Mouse (Mus musculus) kidney, adult 18-20 months (tissue): ENCODE measurements around the gene Canx.
A peak's percentile ranks its signal among the peaks of the same experiment; 100 is the strongest.
"Not testable (repeated sequence)": the region's sequence is repeated elsewhere in the genome, so short reads cannot be mapped to it uniquely, and the experiment has no call there.

Experiments
- DNase-seq: peaks from one replicate; pipeline ENCODE4 v3.0.0; 2021

The Canx gene

DNA sequence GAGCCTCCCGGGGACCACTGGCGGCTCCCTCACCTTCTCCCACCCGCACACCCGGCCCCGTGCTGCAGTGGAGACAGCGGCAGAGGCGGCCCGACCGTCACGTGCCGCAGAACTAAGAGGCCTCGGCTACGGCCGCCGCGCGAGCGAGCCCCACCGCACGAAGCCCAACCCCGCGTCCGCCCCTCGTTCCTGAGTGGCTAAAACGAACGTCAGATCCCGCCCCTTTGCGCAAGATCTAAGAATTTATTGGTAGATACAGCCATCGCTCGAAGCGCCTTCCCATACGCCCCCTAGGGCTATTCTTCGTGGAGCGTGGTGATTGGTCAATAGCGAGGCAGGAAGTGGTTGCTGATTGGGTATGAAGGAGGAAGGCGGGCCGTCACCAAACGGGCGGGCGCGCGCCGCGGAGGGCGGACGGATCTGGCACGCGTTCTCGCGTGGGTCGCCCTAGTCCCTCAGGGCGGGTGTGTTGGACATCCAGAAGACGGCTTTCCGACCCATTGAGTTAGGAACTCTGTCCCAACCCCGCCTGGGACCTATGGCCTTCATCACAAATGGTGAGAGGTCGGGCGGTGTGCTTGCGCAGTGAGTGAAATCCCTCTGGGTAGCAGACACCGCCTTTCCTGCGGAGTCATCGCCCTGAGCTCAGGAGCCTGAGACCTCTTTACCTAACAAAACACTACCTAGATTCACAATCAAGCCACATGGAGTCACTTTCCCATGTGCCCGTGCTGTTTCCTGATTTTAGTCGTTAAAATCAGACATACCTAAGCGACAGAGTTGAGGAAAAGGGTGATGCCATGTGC is at the start of gene Canx:
Gene Canx (minus strand): TSS at position 178 of the 806 bp plus-strand sequence.
- DNase-seq: peak; percentile 99

DNA sequence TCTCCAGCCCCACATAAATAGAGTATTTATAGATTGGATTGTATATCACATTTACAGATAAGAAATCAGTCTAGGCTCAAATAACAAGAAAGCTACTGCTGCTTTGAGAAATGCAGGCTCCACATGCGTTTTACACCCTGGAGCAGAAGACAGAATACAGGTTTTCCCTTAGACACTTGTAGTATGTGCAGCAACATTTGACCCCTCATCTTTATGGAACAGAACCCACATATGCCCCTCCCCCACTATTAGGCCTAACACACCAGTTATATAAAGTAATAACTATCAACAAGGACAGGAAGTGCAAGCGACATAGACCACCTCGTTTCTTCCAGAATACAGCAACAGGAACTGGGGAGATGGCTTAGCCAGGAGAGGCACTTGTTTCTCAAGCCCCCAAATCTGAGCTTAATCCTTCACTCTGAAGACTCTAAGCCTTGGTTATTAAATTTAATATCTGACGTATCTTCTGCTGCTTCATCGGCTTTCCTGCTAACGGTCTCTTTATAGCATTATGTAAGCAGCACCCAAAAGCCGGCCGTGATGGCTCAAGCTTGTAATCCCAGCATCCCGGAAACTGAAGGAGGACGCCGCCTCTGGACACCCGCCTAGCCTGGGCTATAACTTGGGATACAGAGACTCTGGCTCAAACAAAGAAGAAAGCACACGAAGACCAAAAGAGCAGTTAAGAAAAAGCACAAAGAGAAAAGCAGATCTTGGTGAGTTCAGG is 49.0 kb upstream of the Canx start:
- DNase-seq: no peak

DNA sequence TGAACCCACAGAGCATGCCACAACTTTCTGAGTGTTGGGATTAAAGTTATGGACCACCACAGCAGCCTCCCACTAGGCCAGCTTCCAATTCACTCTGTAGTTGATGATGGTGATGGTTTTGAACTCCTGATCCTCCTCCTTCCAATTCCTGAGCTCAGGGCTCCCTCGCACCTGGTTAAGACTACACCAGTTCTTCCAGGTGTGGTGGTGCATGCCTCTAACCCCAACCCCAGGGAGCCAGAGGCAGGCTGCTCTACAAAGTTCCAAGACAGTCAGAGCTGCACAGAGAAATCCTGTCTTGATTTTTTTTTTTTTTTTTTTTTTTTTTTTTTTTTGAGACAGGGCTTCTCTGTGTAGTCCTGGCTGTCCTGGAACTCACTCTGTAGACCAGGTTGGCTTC is 48.1 kb upstream of the Canx start:
- no peak for DNase-seq

GRCm38 (mm10) chr11:50373086-50373485 is 47.6 kb upstream of the Canx start:
- DNase-seq: no peak

- no peak for DNase-seq
Observed at GRCm38 (mm10) chr11:50371911-50372310, 46.4 kb upstream of the Canx start.

DNA sequence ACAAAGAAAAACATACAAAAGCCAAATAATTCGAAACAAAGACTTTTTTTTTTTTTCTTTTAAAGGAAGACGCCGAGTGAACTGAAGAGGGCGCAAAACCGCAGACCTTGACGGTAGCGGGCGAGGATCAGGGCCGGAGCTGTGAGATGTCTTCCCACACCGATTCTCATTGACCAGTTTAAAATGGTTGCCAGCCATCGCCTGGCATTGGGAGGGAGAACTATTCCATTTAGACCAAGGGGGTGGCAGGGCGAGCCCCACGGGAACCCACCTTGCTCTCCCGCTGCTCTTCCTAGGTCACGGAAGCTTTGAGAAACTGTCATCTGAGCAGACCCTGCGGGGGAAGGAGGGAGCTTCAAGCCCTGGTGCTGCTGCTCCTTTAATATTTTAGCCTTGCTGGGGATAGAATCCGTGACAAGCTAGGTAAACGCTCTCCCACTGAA is 45.9 kb upstream of the Canx start:
- DNase-seq: peak; percentile 69

- no peak for DNase-seq
Observed at GRCm38 (mm10) chr11:50370969-50371368, 45.5 kb upstream of the Canx start.

- DNase-seq: no peak
Observed at GRCm38 (mm10) chr11:50369360-50369911, 44.0 kb upstream of the Canx start.

- DNase-seq: no peak
Observed at GRCm38 (mm10) chr11:50367531-50367930, 42.1 kb upstream of the Canx start.

DNA sequence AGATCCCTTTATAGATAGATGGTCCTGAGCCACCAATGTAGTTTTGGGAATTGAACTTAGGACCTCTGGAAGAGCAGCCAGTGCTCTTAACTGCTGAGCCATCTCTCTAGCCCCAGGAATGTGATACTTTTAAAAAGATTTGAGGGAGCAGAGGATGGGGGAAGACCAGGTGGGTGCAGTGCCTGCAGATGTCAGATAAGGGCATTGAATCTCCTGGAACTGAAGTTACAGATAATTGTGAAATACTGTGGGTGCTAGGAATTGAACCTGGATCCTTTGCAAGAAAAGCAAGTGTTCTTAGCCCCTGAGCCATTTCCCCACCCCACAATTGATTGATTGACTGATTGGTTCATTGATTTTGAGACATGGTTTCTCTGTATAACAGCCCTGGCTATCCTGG is 39.8 kb upstream of the Canx start:
- DNase-seq: no peak

GRCm38 (mm10) chr11:50364548-50364947 is 39.1 kb upstream of the Canx start:
- peak; percentile 78 for DNase-seq

DNA sequence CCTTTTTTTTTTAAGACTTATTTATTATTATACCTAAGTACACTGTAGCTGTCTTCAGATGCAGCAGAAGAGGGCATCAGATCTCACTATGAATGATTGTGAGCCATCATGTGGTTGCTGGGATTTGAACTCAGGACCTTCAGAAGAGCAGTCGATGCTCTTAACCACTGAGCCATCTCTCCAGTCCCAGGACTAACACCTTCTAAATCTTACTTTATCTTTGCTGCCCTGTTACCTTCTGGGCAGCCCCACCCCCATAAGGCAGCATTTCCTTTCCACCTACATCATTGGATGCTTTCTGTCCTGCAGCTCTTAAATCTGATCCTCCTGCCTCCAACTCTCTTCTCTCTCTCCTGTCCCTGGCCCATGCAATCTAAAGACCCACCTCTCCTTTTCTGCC is 35.8 kb upstream of the Canx start:
- not testable (repeated sequence) for DNase-seq

GRCm38 (mm10) chr11:50358950-50359861 is 33.7 kb upstream of the Canx start:
- DNase-seq: peak; percentile 71

DNA sequence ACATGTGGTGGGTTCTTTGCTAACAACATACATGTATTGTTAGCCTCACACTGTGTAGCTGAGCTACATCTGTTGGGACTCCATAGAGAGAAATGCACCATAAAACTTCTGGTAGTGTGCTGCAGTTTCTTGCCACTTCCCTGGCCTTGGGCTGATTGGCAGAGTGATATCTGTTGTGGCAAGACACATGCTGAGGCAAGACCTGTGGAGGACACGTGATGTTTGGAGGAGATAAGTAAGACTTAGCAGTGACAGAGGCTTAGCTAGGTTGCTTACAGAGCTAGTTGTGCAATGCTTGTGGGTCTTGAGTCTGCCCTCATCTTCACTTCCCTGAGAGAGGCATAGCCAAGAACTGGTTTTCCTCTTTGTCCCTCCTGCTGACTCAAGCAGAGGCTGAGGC is 29.9 kb upstream of the Canx start:
- DNase-seq: peak; percentile 37

DNA sequence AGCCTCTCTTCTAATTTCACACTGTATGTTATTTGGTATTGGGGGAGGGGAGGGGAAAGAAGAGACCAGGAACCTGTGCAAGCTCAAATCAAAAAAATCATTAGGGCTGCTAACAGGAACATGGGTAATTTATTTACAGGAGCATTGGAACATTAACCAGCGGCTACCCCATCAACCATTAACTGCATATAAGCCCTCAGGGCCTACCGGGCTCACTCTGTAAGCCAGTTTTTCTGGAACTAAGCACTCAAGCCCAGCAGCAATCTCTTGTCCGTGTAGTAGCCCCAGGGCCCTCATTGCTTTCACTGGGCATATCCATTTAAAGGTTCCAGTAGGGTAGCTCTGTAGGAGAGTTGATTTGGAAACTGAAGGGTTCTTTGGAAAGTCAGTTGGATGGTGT is 29.4 kb upstream of the Canx start:
- peak; percentile 85 for DNase-seq

GRCm38 (mm10) chr11:50354162-50354561 is 28.7 kb upstream of the Canx start, which contains the start of gene Cby3:
Gene Cby3, plus strand, starts transcription at chr11:50354462.
- no peak for DNase-seq

- DNase-seq: no peak
Observed at GRCm38 (mm10) chr11:50352177-50352576, 26.7 kb upstream of the Canx start.

DNA sequence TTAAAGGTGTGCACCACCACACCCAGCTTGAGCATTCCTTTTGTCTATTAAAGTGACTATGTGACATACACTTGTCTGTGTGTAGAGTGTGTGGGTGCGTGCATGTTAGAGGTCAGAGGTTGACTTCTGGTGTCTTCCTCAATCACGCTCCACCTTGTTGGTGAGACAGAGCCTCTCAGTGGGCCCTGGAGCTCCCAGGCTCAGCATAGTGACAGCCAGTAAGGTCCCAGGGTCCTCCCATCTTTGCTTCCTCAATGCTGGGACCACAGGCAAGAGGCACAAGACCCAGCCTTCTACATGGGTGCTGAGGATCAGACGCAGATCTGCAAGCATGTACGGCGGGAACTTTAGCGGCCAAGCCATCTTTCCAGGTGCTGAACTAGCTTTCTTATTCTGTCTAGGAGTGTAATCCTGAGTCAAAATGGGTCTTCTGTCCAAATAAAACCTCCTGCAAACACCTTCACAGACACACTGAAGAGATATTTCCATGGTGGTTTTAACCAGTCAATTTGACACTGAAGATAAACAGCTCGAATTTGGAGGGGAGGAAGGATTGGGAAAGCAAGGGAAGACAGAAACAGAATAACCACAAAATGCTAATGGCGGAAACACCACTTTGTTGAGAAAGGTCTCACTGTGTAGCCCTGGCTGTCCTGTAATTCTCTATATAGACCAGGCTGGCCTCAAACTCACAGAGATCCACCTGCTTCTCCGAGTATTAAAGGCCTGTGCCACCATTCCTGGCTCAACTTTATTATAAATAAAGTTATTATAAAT is 21.0 kb upstream of the Canx start:
- no peak for DNase-seq

- DNase-seq: no peak
Observed at GRCm38 (mm10) chr11:50345486-50345885, 20.0 kb upstream of the Canx start.

GRCm38 (mm10) chr11:50336891-50337290 is 11.4 kb upstream of the Canx start:
- DNase-seq: no peak

DNA sequence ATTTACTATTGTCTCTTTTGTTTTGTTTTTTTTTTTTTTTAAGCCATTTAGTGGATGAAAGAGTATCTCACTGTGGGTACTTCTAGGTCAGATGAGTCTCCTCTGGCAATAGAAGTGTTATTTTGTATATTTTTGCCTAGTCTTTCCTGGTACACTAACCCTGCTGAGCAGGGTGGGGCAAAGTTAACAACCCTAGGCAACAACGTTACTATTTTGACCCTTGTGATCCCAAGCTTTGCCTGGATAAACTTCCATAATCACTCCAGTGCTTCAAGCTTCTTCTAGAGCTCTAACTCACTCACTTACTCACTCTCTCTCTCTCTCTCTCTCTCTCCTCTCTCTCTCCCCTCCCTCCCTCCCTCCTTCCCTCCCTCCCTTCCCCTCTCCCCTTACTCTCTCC is 10.7 kb upstream of the Canx start:
- DNase-seq: no peak

DNA sequence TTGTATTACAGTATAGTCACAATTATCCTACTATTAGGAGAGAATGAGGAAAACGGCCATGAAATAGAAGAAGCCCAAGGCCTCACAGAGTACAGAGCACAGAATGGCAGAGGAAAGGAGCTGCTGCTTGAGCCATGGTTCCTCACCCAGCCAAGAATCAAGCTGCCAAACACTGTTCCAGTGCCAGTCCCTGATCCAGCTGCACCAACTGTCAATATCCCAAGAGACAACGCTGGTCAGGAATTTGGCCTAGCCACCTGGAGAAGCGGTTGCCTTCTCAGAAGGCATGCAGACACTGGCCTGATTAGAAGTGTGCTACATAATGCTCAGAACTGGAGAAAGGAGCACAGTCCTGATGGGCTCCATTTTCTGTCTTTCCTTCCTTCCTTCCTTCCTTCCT is 7.7 kb upstream of the Canx start:
- DNase-seq: no peak
